Mouse (Mus musculus) heart, postnatal 0 days (tissue): Measurements from ENCODE around the gene Marc2.

Experiments
- CTCF ChIP-seq: IDR thresholded peaks from 2 replicates; pipeline ENCODE4 v1.5.1; 2016; ENCODE audit warnings: antibody characterized with exemption, control low read depth, low read depth
- EP300 ChIP-seq: IDR thresholded peaks from 2 replicates; pipeline ENCODE4 v1.6.1; 2016; ENCODE audit warnings: antibody characterized with exemption, low read depth

GRCm38 (mm10) chr1:184809578-184810001 is 36.7 kb downstream of the Marc2 start:
- TF ChIP-seq CTCF, result no peak
- TF ChIP-seq EP300, result no peak
